Mouse (Mus musculus) lung, postnatal 0 days (tissue): ENCODE measurements around the gene Mef2d.

Source experiments
- CTCF ChIP-seq: IDR thresholded peaks from 2 replicates; pipeline ENCODE4 v1.5.1; 2016; ENCODE audit warnings: antibody characterized with exemption, mild to moderate bottlenecking
- EP300 ChIP-seq: IDR thresholded peaks from 2 replicates; pipeline ENCODE4 v1.6.1; 2016; ENCODE audit warnings: antibody characterized with exemption, mild to moderate bottlenecking, control low read depth

- TF ChIP-seq CTCF (no peak), EP300 (no peak)
Observed at GRCm38 (mm10) chr3:88145952-88146351, 3.8 kb downstream of the Mef2d start.
